Mouse (Mus musculus) intestine, postnatal 0 days (tissue): ENCODE measurements at regions not wholly inside any gene's neighbourhood (a gene's known extent, or its start where the extent isn't known, plus 50 kb on each side); places are given as distances from the start of the nearest gene placed in this dataset.

Experiments used
- ATAC-seq: fragments of 200-750 bp; cut with Nextera tagmentation; 2 replicates; pipeline ENCODE4 v1.8.0; 2017; ENCODE audit warnings: mild to moderate bottlenecking, moderate TSS enrichment, moderate library complexity
- H3K27ac ChIP-seq: fragments of 300-500 bp; sonication (generic); 2 replicates; pipeline ENCODE4 v1.5.1; 2014; ENCODE audit warnings: mild to moderate bottlenecking, low read depth, low read length, moderate library complexity
- H3K27me3 ChIP-seq: fragments of 300-500 bp; sonication (generic); replicated peaks from 2 replicates; pipeline ENCODE4 v1.6.1; 2014; ENCODE audit warnings: low read length, mixed read lengths; ENCODE audit not compliant: control insufficient read depth, insufficient read depth
- H3K36me3 ChIP-seq: fragments of 300-500 bp; sonication (generic); 2 replicates; pipeline ENCODE4 v1.6.1; 2014; ENCODE audit warnings: mild to moderate bottlenecking, moderate library complexity; ENCODE audit not compliant: control insufficient read depth, insufficient read depth
- H3K4me1 ChIP-seq: fragments of 300-500 bp; sonication (generic); replicated peaks from 2 replicates; pipeline ENCODE4 v1.6.1; 2014; ENCODE audit warnings: antibody characterized with exemption, low read length, mixed read lengths; ENCODE audit not compliant: control insufficient read depth, insufficient read depth
- H3K4me2 ChIP-seq: fragments of 300-500 bp; sonication (generic); replicated peaks from 2 replicates; pipeline ENCODE4 v1.6.1; 2014; ENCODE audit warnings: low read depth, mild to moderate bottlenecking, moderate library complexity
- H3K4me3 ChIP-seq: fragments of 300-500 bp; sonication (generic); 2 replicates; pipeline ENCODE4 v1.5.1; 2014; ENCODE audit warnings: low read depth, low read length
- H3K9ac ChIP-seq: fragments of 300-500 bp; sonication (generic); 2 replicates; pipeline ENCODE4 v1.6.1; 2014; ENCODE audit warnings: mild to moderate bottlenecking, low read depth, low read length
- H3K9me3 ChIP-seq: fragments of 300-500 bp; sonication (generic); 2 replicates; pipeline ENCODE4 v1.6.1; 2016; ENCODE audit warnings: mixed run types; ENCODE audit not compliant: control insufficient read depth
- CTCF ChIP-seq: sonication (generic); IDR thresholded peaks from 2 replicates; pipeline ENCODE4 v1.5.1; 2016; ENCODE audit warnings: low read depth, mild to moderate bottlenecking, control low read depth, antibody characterized with exemption, moderate library complexity
- WGBS: fragments of 180-500 bp; shearing (Covaris S2); extraction: QIAGEN DNeasy Blood & Tissue Kit; methylation state at CpG from one replicate; pipeline ENCODE4 v1.1.7; 2014; 5-methylcytosine and 5-hydroxymethylcytosine counted together

DNA sequence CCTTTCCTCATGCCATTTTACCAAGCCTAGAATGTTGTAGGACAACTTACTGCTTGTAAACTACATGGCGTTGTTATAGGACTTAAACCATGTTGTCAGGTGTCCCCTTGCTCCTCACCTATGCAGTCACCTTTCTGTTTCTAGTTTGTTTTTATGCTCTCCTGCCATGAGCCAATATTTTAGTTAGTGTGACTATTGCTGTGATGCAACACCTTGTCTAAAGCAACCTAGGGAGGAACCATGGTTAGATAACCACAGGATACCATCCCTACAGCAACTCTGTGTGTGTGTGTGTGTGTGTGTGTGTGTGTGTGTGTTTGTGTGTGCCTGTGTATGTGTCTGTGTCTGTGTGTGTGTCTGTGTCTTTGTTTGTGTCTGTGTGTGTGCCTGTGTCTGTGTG is 209.6 kb upstream of the Cadm1 start:
- no peaks in the 10 kb centered on the region for H3K4me1 ChIP-seq
- ATAC-seq: no peak
- TF ChIP-seq CTCF: no peak

DNA sequence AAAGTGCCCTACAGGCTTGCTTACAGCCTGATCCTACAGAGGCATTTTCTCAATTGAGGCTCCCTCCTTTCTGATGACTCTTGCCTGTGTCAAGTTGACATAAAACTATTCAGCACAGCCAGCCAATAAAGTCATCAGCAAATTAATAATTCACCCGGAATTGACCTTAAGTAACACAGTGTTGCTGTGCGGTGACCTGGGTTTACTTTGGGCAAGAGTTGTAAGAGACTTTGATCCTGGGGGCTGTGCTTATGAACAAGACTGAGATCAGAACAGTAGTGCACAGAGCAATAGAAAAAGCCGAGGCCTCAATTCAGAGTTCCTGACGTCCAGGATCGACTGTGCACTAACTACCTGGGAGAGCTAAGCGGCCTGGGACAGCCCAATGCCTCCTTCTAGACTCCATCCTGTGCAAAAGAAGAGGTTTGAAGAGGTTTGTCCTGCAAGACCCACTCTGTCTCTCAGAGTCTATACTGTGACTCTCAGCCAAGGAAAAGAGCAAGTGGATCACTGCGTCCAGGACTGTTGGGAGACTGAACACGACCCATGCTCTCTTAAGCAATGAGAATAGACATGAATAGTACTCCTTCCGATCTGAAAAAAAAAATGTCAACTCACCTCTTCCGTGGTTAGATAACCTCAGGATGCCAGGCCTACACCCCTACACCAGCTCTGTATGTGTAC is 208.7 kb upstream of the Cadm1 start:
- H3K4me2 ChIP-seq: 0 out of 2 replicates have a peak overlapping the region, but pooled peaks have one; percentile 3
- ATAC-seq: peak; percentile 87
- no peak for TF ChIP-seq CTCF
- no peaks in the 10 kb centered on the region for H3K9me3 ChIP-seq
- H3K27me3 ChIP-seq: no peaks in the 10 kb centered on the region
- H3K4me1 ChIP-seq: no peaks in the 10 kb centered on the region
- no peak overlapping the region for H3K9ac ChIP-seq
- 47% methylated on average over 10 of the region's 10 CpGs for WGBS
- no peaks in the 10 kb centered on the region for H3K36me3 ChIP-seq
- no peak overlapping the region; the same call in 1 of the 2 replicates for H3K27ac ChIP-seq
- H3K4me3 ChIP-seq: no peak overlapping the region

More for the DNA sequence above, 209.6 kb upstream of the Cadm1 start:
- no peak overlapping the region for H3K4me2 ChIP-seq
- no peak overlapping the region for H3K9ac ChIP-seq
- WGBS: 93% methylated on average over 1 of the region's 1 CpGs
- no peaks in the 10 kb centered on the region for H3K36me3 ChIP-seq
- H3K9me3 ChIP-seq: no peaks in the 10 kb centered on the region
- no peaks in the 10 kb centered on the region for H3K27me3 ChIP-seq
- no peak overlapping the region for H3K4me3 ChIP-seq
- H3K27ac ChIP-seq: no peak overlapping the region

DNA sequence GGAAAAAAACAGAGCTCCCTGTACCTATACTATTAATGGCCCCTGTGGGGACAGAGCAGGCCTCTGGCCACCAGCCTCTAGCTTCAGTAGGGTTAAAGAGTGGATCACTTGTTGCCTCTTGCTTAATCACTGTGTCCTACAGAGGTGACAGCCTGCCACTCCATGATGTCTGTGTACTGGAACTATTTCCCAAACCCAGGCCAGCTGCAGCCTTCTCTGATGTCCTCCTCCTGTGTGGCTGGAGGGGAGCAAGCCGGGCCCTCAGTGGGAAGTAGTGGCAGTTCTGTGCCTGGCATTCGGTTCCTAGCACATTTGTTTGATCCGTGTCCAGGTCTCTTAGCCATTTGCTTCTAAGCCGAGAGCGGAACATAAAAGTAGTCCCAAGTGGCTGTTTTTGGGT is 207.7 kb upstream of the Cadm1 start:
- TF ChIP-seq CTCF: no peak
- WGBS: 88% methylated on average over 5 of the region's 5 CpGs
- no peak for ATAC-seq
- no peak overlapping the region for H3K4me3 ChIP-seq
- no peaks in the 10 kb centered on the region for H3K27me3 ChIP-seq
- H3K9me3 ChIP-seq: no peaks in the 10 kb centered on the region
- H3K4me1 ChIP-seq: no peaks in the 10 kb centered on the region
- H3K4me2 ChIP-seq: no peak overlapping the region
- no peaks in the 10 kb centered on the region for H3K36me3 ChIP-seq
- H3K9ac ChIP-seq: no peak overlapping the region
- H3K27ac ChIP-seq: no peak overlapping the region

DNA sequence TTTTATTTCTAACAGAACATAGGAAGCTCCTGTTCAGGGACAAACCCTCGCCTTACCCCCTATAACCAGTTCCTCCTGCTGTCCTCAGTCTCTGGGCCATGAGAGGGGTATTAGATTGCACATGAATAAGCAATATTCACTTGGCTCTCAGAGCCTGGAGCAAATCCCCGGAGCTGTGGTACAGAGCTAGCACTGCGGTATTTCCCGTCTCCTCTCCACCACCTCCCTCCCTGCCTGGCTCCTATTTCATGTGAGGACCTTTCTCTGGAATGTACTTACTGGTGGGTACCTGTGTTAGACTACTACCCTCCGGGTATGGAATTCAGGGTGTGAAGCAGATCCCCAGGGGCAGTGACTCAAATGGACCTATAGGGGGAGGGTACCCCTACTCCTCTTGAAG is 206.9 kb upstream of the Cadm1 start:
- Histone ChIP-seq H3K27ac (no peak overlapping the region), H3K9me3 (no peaks in the 10 kb centered on the region), H3K9ac (no peak overlapping the region), H3K4me3 (no peak overlapping the region), H3K4me1 (no peaks in the 10 kb centered on the region), H3K36me3 (no peaks in the 10 kb centered on the region), H3K27me3 (no peaks in the 10 kb centered on the region), H3K4me2 (no peak overlapping the region)
- no peak for TF ChIP-seq CTCF
- ATAC-seq: no peak
- WGBS: 86% methylated on average over 5 of the region's 5 CpGs

DNA sequence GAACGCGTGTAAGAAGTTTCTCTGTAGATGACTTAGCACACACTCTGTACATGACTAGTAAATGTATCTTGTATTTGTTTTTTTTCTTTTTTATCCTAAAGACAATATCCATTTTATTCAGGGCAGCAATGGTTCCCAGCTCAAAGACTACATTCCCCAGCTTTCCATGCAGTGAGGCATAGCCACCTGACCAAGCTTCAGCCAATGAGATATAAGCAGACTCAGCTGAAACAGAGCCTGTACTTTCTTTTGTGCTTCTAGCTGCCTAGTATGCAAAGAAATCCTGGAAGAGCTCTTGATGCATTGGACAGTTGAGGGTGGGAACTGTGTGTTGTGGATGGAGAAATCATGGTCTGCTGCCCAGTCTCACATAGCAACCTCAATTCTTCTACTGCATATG is 202.4 kb upstream of the Cadm1 start:
- no peaks in the 10 kb centered on the region for H3K27me3 ChIP-seq
- no peaks in the 10 kb centered on the region for H3K9me3 ChIP-seq
- no peak overlapping the region for H3K4me2 ChIP-seq
- no peak overlapping the region for H3K9ac ChIP-seq
- H3K4me3 ChIP-seq: no peak overlapping the region
- no peaks in the 10 kb centered on the region for H3K36me3 ChIP-seq
- no peak for TF ChIP-seq CTCF
- H3K27ac ChIP-seq: no peak overlapping the region
- H3K4me1 ChIP-seq: no peaks in the 10 kb centered on the region
- 99% methylated on average over 2 of the region's 2 CpGs for WGBS
- ATAC-seq: no peak

DNA sequence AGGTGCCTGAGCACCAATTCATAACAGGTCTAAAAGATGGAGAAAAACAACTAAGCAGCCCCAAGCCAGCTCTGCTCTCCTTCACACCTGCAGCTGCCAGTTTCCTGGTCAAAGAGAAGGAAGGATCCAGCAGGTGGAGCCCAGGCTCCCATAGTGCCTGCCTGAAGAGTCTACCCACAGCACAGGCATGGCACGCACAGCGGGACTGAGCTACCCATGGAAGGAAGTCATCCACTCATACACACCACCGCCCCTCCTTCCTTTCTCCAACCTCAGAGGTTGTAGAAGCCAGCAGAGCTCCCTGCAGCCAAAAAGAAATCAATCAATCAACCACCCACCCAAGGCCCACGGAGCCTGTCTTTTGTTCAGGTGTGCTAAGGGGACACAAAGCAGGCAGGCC is 197.0 kb upstream of the Cadm1 start:
- Histone ChIP-seq H3K27me3 (no peaks in the 10 kb centered on the region), H3K4me2 (no peak overlapping the region), H3K36me3 (no peaks in the 10 kb centered on the region), H3K27ac (no peak overlapping the region), H3K4me1 (no peaks in the 10 kb centered on the region), H3K4me3 (no peak overlapping the region), H3K9me3 (no peaks in the 10 kb centered on the region), H3K9ac (no peak overlapping the region)
- 60% methylated on average over 4 of the region's 4 CpGs for WGBS
- TF ChIP-seq CTCF: peak; percentile 61
- ATAC-seq: no peak

DNA sequence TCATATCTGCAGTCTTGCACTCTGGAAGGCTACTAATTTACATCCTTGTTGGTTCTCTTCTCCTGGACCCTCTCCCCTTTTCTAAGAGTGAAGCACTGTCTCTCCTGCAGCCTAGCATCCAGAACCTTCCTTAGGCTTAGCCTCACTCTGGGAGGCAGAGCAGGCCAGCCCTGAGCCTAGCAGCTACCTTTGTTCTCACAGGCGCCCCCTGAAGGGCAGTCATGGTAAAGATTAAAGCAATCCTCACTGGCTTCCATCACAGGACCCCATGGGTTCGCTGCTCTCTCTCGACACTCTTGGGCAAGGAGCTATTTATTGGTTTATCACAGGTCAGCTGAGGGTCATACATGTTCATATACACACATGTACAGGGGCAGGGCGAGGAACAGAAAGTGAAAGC is 191.8 kb upstream of the Cadm1 start:
- Histone ChIP-seq H3K27me3 (no peaks in the 10 kb centered on the region), H3K4me1 (no peaks in the 10 kb centered on the region), H3K9me3 (no peaks in the 10 kb centered on the region), H3K27ac (no peak overlapping the region), H3K4me2 (no peak overlapping the region), H3K36me3 (no peaks in the 10 kb centered on the region), H3K4me3 (no peak overlapping the region), H3K9ac (no peak overlapping the region)
- peak; percentile 65 for TF ChIP-seq CTCF
- no peak for ATAC-seq
- WGBS: 50% methylated on average over 4 of the region's 4 CpGs
